Mouse (Mus musculus) lung, adult 2 months (tissue): ENCODE data around the gene Hps3.

ENCODE experiments used
- CTCF ChIP-seq: fragments of 200-500 bp; IDR thresholded peaks from 2 replicates; pipeline ENCODE4 v1.5.1; 2011; ENCODE audit warnings: mild to moderate bottlenecking, low read length, control low read depth; ENCODE audit not compliant: insufficient read depth
- POLR2A ChIP-seq: fragments of 200-500 bp; IDR thresholded peaks from 2 replicates; pipeline ENCODE4 v1.6.1; 2011; ENCODE audit warnings: low read depth, mild to moderate bottlenecking, control low read depth, low read length, borderline replicate concordance; ENCODE audit errors: extremely low read depth

DNA sequence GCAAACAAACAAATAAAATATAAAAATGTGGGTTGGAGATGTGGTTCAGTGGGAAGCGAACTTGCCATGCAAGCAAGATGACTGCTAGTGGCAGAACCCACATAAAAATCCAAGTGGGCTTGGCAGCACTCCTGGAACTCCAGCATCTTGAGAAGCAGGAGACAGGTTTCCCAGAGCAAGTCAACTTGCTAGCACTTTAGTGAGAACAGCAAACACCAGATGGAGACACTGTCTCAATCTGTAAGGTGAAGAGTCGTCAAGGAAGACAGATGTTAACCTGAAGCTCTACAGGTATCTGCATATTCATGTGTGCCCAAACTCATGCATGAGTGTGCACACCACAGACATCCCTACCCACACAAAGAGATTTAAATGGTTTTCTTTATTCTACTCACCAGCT is 35.6 kb downstream of the Hps3 start:
- TF ChIP-seq CTCF (no peak), POLR2A (no peak)
